Mouse (Mus musculus): ENCODE measurements at regions not wholly inside any gene's neighbourhood (a gene's known extent, or its start where the extent isn't known, plus 50 kb on each side); places are given as distances from the start of the nearest gene placed in this dataset.
A peak's percentile ranks its signal among the peaks of the same experiment; 100 is the strongest.

GRCm38 (mm10) chr1:189107156-189107555 lies 99.5 kb upstream of the Kctd3 start:
- H3K36me3 ChIP-seq (ENCODE audit: control insufficient read depth, insufficient read depth, low read length) = no peaks in the 10 kb centered on the region
- no peak overlapping the region for H3K9ac ChIP-seq (ENCODE audit: low read depth, low read length)
- no peaks in the 10 kb centered on the region for H3K9me3 ChIP-seq (ENCODE audit: control insufficient read depth, low read length)
- H3K4me1 ChIP-seq (replicated peaks; ENCODE audit: control insufficient read depth, insufficient read depth, low read length) = no peaks in the 10 kb centered on the region
- H3K27me3 ChIP-seq (ENCODE audit: control insufficient read depth, insufficient read depth, low read length) = no peaks in the 10 kb centered on the region
- no peak overlapping the region for H3K4me3 ChIP-seq (ENCODE audit: low read depth, low read length)
- 90% methylated on average over 3 of the region's 3 CpGs for WGBS
- no peak overlapping the region for H3K4me2 ChIP-seq (replicated peaks; ENCODE audit: low read depth, low read length)
- ATAC-seq (ENCODE audit: low FRiP score) = no peak
- DNase-seq (ENCODE audit: low spot score) = no peak
- H3K27ac ChIP-seq (ENCODE audit: low read depth, low read length) = no peak overlapping the region

- WGBS = 89% methylated on average over 4 of the region's 4 CpGs
- no peaks in the 10 kb centered on the region for H3K27me3 ChIP-seq (ENCODE audit: control insufficient read depth, insufficient read depth, low read length)
- no peak overlapping the region for H3K4me2 ChIP-seq (replicated peaks; ENCODE audit: low read depth, low read length)
- H3K4me3 ChIP-seq (ENCODE audit: low read depth, low read length) = no peak overlapping the region
- ATAC-seq (ENCODE audit: low FRiP score) (no peak), DNase-seq (ENCODE audit: low spot score) (no peak)
- no peaks in the 10 kb centered on the region for H3K9me3 ChIP-seq (ENCODE audit: control insufficient read depth, low read length)
- no peak overlapping the region for H3K27ac ChIP-seq (ENCODE audit: low read depth, low read length)
- H3K9ac ChIP-seq (ENCODE audit: low read depth, low read length) = no peak overlapping the region
- no peaks in the 10 kb centered on the region for H3K36me3 ChIP-seq (ENCODE audit: control insufficient read depth, insufficient read depth, low read length)
- H3K4me1 ChIP-seq (replicated peaks; ENCODE audit: control insufficient read depth, insufficient read depth, low read length) = no peaks in the 10 kb centered on the region
These were observed 97.6 kb upstream of the Kctd3 start for GRCm38 (mm10) chr1:189105276-189105675.

DNA sequence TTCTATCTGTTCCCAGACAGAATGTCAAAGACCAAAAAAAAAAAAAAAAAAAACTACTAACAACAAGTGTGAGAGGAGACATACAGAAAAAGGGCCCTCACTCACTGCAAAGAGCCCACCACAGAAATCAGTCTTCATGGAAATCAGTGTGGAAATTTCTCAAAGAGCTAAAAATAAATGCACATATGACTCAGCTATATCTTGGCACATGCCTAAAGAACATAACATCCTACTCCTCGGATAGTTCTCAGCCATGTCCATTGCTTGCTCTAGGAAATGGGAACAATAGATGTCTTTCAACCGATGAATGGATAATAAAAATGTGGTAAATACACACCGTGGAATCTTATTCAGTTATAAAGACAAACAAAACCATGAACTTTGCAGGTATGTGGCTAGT lies 95.1 kb upstream of the Kctd3 start:
- no peak overlapping the region for H3K27ac ChIP-seq (ENCODE audit: low read depth, low read length)
- 84% methylated on average over 3 of the region's 3 CpGs for WGBS
- H3K4me1 ChIP-seq (replicated peaks; ENCODE audit: control insufficient read depth, insufficient read depth, low read length) = no peaks in the 10 kb centered on the region
- ATAC-seq (ENCODE audit: low FRiP score) = no peak
- H3K4me3 ChIP-seq (ENCODE audit: low read depth, low read length) = no peak overlapping the region
- no peaks in the 10 kb centered on the region for H3K36me3 ChIP-seq (ENCODE audit: control insufficient read depth, insufficient read depth, low read length)
- no peak overlapping the region for H3K9ac ChIP-seq (ENCODE audit: low read depth, low read length)
- H3K9me3 ChIP-seq (ENCODE audit: control insufficient read depth, low read length) = no peaks in the 10 kb centered on the region
- H3K27me3 ChIP-seq (ENCODE audit: control insufficient read depth, insufficient read depth, low read length) = no peaks in the 10 kb centered on the region
- H3K4me2 ChIP-seq (replicated peaks; ENCODE audit: low read depth, low read length) = no peak overlapping the region
- no peak for DNase-seq (ENCODE audit: low spot score)

DNA sequence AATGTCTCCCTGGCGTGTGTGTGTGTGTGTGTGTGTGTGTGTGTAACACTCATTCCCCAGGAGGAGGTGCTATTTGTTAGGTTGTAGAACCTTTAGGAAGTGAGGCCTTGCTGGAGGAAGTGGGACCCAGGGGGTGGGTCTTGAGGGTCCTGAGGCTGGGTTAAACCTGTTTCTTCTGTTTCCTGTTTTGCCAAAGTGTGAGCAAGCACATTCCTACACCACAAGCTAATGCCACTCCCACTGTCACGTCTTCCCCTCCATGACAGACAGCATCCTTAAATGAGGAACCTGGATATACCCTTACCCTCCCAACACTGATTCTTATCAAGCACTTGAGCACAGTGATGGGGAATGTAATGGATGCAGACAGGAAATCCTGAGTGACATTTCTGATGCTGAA lies 91.5 kb upstream of the Kctd3 start:
- no peaks in the 10 kb centered on the region for H3K4me1 ChIP-seq (replicated peaks; ENCODE audit: control insufficient read depth, insufficient read depth, low read length)
- no peaks in the 10 kb centered on the region for H3K36me3 ChIP-seq (ENCODE audit: control insufficient read depth, insufficient read depth, low read length)
- ATAC-seq (ENCODE audit: low FRiP score) = no peak
- no peaks in the 10 kb centered on the region for H3K27me3 ChIP-seq (ENCODE audit: control insufficient read depth, insufficient read depth, low read length)
- no peaks in the 10 kb centered on the region for H3K9me3 ChIP-seq (ENCODE audit: control insufficient read depth, low read length)
- 82% methylated on average over 2 of the region's 2 CpGs for WGBS
- no peak overlapping the region for H3K9ac ChIP-seq (ENCODE audit: low read depth, low read length)
- H3K4me2 ChIP-seq (replicated peaks; ENCODE audit: low read depth, low read length) = no peak overlapping the region
- no peak overlapping the region for H3K4me3 ChIP-seq (ENCODE audit: low read depth, low read length)
- no peak for DNase-seq (ENCODE audit: low spot score)
- no peak overlapping the region for H3K27ac ChIP-seq (ENCODE audit: low read depth, low read length)

DNA sequence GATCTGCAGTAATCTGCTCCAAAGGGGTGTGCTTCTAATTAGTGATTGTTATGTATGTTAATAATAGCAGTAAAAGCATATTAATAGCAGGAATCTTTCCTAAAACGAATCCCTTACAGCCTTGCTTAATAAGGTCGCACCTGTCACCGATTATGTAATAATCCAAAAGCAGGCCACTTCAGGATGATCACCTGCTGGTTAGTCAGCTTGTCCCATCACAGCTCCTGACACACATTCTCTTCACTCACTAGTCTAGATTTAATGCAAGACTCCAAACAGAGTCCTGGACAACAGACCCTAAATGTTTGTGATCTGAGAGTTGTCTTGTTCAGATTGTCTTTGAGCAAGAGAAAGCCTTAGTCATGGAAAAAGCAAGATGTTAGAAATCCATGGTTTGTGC lies 85.2 kb upstream of the Kctd3 start:
- DNase-seq (ENCODE audit: low spot score) (no peak), ATAC-seq (ENCODE audit: low FRiP score) (no peak)
- H3K9me3 ChIP-seq (ENCODE audit: control insufficient read depth, low read length) = no peaks in the 10 kb centered on the region
- H3K9ac ChIP-seq (ENCODE audit: low read depth, low read length) = no peak overlapping the region
- H3K4me1 ChIP-seq (replicated peaks; ENCODE audit: control insufficient read depth, insufficient read depth, low read length) = no peaks in the 10 kb centered on the region
- WGBS = 87% methylated on average over 3 of the region's 3 CpGs
- H3K4me2 ChIP-seq (replicated peaks; ENCODE audit: low read depth, low read length) = no peak overlapping the region
- no peak overlapping the region for H3K4me3 ChIP-seq (ENCODE audit: low read depth, low read length)
- no peaks in the 10 kb centered on the region for H3K27me3 ChIP-seq (ENCODE audit: control insufficient read depth, insufficient read depth, low read length)
- H3K27ac ChIP-seq (ENCODE audit: low read depth, low read length) = no peak overlapping the region
- H3K36me3 ChIP-seq (ENCODE audit: control insufficient read depth, insufficient read depth, low read length) = no peaks in the 10 kb centered on the region

DNA sequence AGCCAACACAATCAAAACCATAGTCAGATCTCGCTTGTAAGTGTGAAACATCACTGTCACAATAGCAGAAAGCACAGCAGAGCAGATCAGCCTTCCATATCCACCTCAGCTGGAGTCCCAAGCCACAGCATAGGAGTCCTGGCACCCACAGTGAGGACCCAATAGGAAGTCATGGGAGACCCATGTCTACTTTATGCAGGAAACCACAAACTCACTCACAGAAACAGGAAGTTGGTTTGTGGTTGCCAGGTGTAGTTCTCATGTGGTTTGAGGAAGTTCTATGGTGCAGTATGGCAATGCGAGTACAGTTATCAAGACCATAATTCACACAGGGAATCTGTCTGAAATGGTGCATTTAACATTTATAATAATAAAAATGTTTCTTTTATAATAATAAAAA lies 77.6 kb upstream of the Kctd3 start:
- Histone ChIP-seq H3K4me3 (ENCODE audit: low read depth, low read length) (no peak overlapping the region), H3K9ac (ENCODE audit: low read depth, low read length) (no peak overlapping the region), H3K4me1 (replicated peaks; ENCODE audit: control insufficient read depth, insufficient read depth, low read length) (no peaks in the 10 kb centered on the region), H3K4me2 (replicated peaks; ENCODE audit: low read depth, low read length) (no peak overlapping the region), H3K27ac (ENCODE audit: low read depth, low read length) (no peak overlapping the region), H3K36me3 (ENCODE audit: control insufficient read depth, insufficient read depth, low read length) (no peaks in the 10 kb centered on the region), H3K27me3 (ENCODE audit: control insufficient read depth, insufficient read depth, low read length) (no peaks in the 10 kb centered on the region), H3K9me3 (ENCODE audit: control insufficient read depth, low read length) (no peaks in the 10 kb centered on the region)
- ATAC-seq (ENCODE audit: low FRiP score) (no peak), DNase-seq (ENCODE audit: low spot score) (no peak)
- WGBS = 82% methylated on average over 2 of the region's 2 CpGs

DNA sequence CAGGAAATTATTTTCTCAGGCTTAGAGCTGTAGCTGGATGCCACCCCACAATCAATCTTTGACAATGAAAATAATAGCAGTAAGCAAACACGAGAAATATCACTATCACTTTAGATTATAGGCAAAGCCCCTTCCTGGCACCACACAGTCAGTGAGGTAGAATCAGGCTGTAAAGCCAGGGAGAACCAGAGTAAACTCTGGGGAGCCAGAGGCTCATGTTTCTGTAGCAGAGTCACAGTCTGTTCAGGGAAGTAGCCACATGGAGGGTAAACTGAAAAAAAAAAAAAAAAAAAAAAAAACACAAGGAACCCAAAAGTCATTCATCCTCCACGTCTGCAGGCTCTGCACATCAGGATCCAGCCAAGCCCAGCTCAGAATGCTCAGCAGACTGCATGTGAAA lies 73.6 kb upstream of the Kctd3 start:
- H3K4me3 ChIP-seq (ENCODE audit: low read depth, low read length) = no peak overlapping the region
- DNase-seq (ENCODE audit: low spot score) (no peak), ATAC-seq (ENCODE audit: low FRiP score) (no peak)
- H3K9me3 ChIP-seq (ENCODE audit: control insufficient read depth, low read length) = no peaks in the 10 kb centered on the region
- whole genome bisulfite sequencing = 64% methylated on average over 2 of the region's 2 CpGs
- H3K27me3 ChIP-seq (ENCODE audit: control insufficient read depth, insufficient read depth, low read length) = no peaks in the 10 kb centered on the region
- no peak overlapping the region for H3K4me2 ChIP-seq (replicated peaks; ENCODE audit: low read depth, low read length)
- H3K27ac ChIP-seq (ENCODE audit: low read depth, low read length) = no peak overlapping the region
- no peak overlapping the region for H3K9ac ChIP-seq (ENCODE audit: low read depth, low read length)
- no peaks in the 10 kb centered on the region for H3K4me1 ChIP-seq (replicated peaks; ENCODE audit: control insufficient read depth, insufficient read depth, low read length)
- no peaks in the 10 kb centered on the region for H3K36me3 ChIP-seq (ENCODE audit: control insufficient read depth, insufficient read depth, low read length)

GRCm38 (mm10) chr1:189080797-189081196 lies 73.2 kb upstream of the Kctd3 start:
- Histone ChIP-seq H3K9me3 (ENCODE audit: control insufficient read depth, low read length) (no peaks in the 10 kb centered on the region), H3K27me3 (ENCODE audit: control insufficient read depth, insufficient read depth, low read length) (no peaks in the 10 kb centered on the region), H3K27ac (ENCODE audit: low read depth, low read length) (no peak overlapping the region), H3K4me3 (ENCODE audit: low read depth, low read length) (no peak overlapping the region), H3K4me2 (replicated peaks; ENCODE audit: low read depth, low read length) (no peak overlapping the region), H3K4me1 (replicated peaks; ENCODE audit: control insufficient read depth, insufficient read depth, low read length) (no peaks in the 10 kb centered on the region), H3K36me3 (ENCODE audit: control insufficient read depth, insufficient read depth, low read length) (no peaks in the 10 kb centered on the region), H3K9ac (ENCODE audit: low read depth, low read length) (no peak overlapping the region)
- WGBS = 24% methylated on average over 9 of the region's 9 CpGs
- ATAC-seq (ENCODE audit: low FRiP score) = peak; percentile 70
- DNase-seq (ENCODE audit: low spot score) = peak; percentile 82

GRCm38 (mm10) chr1:189079451-189080410 lies 72.1 kb upstream of the Kctd3 start:
- WGBS = 88% methylated on average over 11 of the region's 11 CpGs
- no peak for ATAC-seq (ENCODE audit: low FRiP score)
- H3K36me3 ChIP-seq (ENCODE audit: control insufficient read depth, insufficient read depth, low read length) = no peaks in the 10 kb centered on the region
- no peak overlapping the region for H3K4me3 ChIP-seq (ENCODE audit: low read depth, low read length)
- no peaks in the 10 kb centered on the region for H3K9me3 ChIP-seq (ENCODE audit: control insufficient read depth, low read length)
- no peak for DNase-seq (ENCODE audit: low spot score)
- no peak overlapping the region for H3K4me2 ChIP-seq (replicated peaks; ENCODE audit: low read depth, low read length)
- no peak overlapping the region for H3K27ac ChIP-seq (ENCODE audit: low read depth, low read length)
- H3K4me1 ChIP-seq (replicated peaks; ENCODE audit: control insufficient read depth, insufficient read depth, low read length) = no peaks in the 10 kb centered on the region
- no peak overlapping the region for H3K9ac ChIP-seq (ENCODE audit: low read depth, low read length)
- H3K27me3 ChIP-seq (ENCODE audit: control insufficient read depth, insufficient read depth, low read length) = no peaks in the 10 kb centered on the region

All from hindbrain, embryonic 11.5 days (tissue).